Mouse (Mus musculus) urinary bladder, postnatal 0 days (tissue): ENCODE measurements around the gene Tmem263. TPM values are rescaled to one million over a fixed set of nuclear protein-coding genes. Genes with fewer than 3 reads are reported as not detected.

ENCODE experiments used
- polyA plus RNA-seq: library from polyadenylated mRNA; unstranded; fragments of >200 nt; fragmentation: Nextera tagmentation; extraction: Ambion mirVana; gene quantifications from 2 replicates; pipeline ENCODE4 v1.2.1, GENCODE M21; 2015

The Tmem263 gene
- polyA plus RNA-seq = 47.6 and 63.7 TPM in 2 replicates

DNA sequence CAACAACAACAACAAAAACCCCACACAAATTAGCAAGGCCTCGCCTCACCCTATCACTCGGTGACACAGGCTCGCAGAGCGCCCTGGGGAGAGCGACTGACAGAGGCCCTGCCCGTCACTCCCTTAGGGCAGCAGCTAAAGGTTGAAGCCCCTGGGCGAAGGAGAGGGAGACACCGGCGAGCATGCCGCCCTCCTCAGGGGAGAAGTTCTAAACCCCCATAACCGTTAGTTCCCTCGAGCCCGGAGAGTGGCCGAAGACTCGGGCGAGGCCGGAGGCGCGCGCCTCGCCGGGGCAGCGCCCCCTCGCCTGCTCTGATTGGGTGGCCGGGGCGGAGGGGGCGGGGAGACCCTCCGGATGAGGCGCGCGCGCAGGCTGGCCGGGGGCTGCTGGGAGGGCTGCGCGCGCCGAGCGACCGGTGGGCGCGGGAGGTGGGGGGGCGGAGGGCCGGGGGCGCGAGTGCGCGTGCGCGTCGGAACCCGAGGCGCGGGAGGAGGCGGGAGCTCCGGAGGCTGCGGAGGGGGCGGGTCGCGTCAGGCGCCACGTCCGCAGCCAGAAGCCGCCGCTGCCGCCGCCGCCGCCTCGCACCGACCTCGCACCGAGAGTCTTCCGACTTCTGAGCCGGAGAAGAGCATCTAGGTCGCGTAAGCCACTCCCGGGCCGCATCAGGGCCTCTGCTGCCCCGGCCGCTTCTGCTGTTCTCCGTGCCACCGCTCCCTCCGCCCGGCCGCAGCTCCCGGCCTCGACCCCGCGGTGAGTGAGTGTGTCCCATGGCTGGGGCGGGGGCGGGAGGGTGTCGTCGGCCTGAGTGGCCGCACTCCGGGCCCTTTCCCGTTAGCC lies at the start of gene Tmem263, which contains the start of gene Fhl4:
Tmem263 (plus strand) TSS at position 381 of the 838 bp plus-strand sequence.
Fhl4 (minus strand) TSS at position 249 of the 838 bp plus-strand sequence.

DNA sequence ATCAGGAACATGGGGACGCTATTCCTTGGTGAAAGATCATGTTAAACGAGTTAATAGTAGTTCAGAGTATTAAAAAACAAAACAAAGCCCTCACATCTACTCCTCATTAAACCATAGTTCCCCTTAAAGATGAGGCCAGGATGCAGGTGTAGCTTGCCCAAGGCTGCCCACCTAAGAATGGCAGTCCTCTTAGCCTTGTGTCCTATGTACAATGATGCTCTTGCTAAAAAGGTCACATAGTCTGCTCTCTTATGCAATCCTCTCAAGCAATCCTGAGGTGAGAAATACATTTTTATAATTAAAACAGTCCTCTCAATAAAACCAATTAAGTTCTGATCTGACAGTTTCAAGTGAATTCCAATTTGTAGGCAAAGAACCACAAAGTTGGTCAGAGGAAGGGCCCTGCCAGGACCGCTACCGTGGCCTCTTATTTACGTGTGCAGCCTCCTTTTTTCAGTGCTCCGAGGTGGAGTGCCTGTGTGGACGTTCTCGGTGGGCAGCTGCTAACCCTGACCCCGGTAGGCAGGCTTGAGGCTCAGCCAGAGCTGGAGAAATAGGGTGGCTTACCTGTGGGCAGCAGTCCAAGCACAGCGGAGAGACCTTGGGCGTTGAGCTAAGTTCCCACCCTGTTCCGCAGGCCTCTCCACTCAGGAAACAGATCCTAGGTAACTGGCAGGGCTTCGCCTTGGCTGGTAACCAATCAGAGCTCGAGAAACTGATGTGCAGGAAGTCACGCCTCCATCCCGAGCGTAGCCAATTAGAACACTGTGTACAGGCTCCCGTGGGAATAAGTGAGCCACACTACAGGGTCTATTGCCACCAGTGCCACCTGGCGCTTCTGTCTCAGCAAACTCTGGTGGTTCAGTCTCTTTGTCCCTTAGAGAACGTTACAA lies 25.2 kb downstream of the Tmem263 start, which contains the start of gene Mterf2:
Mterf2 (minus strand) TSS at position 633 of the 893 bp plus-strand sequence.

Other genes with a start within 250 kb of the Tmem263 start
- gene Ric8b, start 185.0 kb upstream of the Tmem263 start, polyA plus RNA-seq = 12.4 and 13.0 TPM in 2 replicates
- gene Fhl4, start 132 bp upstream of the Tmem263 start, polyA plus RNA-seq = 0.79 and 0.88 TPM in 2 replicates
- gene Mterf2, start 25.4 kb downstream of the Tmem263 start, polyA plus RNA-seq = 5.8 TPM in 2 replicates
- gene Cry1, start 82.4 kb downstream of the Tmem263 start, polyA plus RNA-seq = 19.1 and 28.6 TPM in 2 replicates